Mouse (Mus musculus): ENCODE data around the gene Dlgap4.

- TF ChIP-seq POLR2A (IDR thresholded peaks at IDR 0.05; ENCODE audit: insufficient read depth, low read depth, low read length): no peak
- no peak for TF ChIP-seq CTCF (IDR thresholded peaks at IDR 0.05)
Measured at GRCm38 (mm10) chr2:156605971-156606370, 7.5 kb upstream of the Dlgap4 start.
